Mouse (Mus musculus) midbrain, embryonic 13.5 days (tissue): ENCODE data around the gene Smad6. TPM values are rescaled to one million over a fixed set of nuclear protein-coding genes. Genes with fewer than 3 reads are reported as not detected.

Experiments
- ATAC-seq: fragments of 200-750 bp; cut with Nextera tagmentation; 2 replicates; pipeline ENCODE4 v1.8.0; 2017; ENCODE audit warnings: mild to moderate bottlenecking, moderate TSS enrichment, moderate library complexity
- H3K27ac ChIP-seq: fragments of 300-500 bp; sonication (generic); 2 replicates; pipeline ENCODE4 v1.5.1; 2015; ENCODE audit warnings: inconsistent platforms, mild to moderate bottlenecking, moderate library complexity
- H3K27me3 ChIP-seq: fragments of 300-500 bp; sonication (generic); 2 replicates; pipeline ENCODE4 v1.6.1; 2015; ENCODE audit warnings: mild to moderate bottlenecking, inconsistent platforms
- H3K36me3 ChIP-seq: fragments of 300-500 bp; sonication (generic); 2 replicates; pipeline ENCODE4 v1.6.1; 2015; ENCODE audit warnings: mild to moderate bottlenecking, inconsistent platforms
- H3K4me1 ChIP-seq: fragments of 300-500 bp; sonication (generic); replicated peaks from 2 replicates; pipeline ENCODE4 v1.6.1; 2015; ENCODE audit warnings: inconsistent platforms
- H3K4me2 ChIP-seq: fragments of 300-500 bp; sonication (generic); replicated peaks from 2 replicates; pipeline ENCODE4 v1.6.1; 2015; ENCODE audit warnings: moderate library complexity, mild to moderate bottlenecking, inconsistent platforms
- H3K4me3 ChIP-seq: fragments of 300-500 bp; sonication (generic); replicated peaks from 2 replicates; pipeline ENCODE4 v1.5.1; 2015; ENCODE audit warnings: mild to moderate bottlenecking, inconsistent platforms
- H3K9ac ChIP-seq: fragments of 300-500 bp; sonication (generic); replicated peaks from 2 replicates; pipeline ENCODE4 v1.6.1; 2015; ENCODE audit warnings: mild to moderate bottlenecking, inconsistent platforms
- H3K9me3 ChIP-seq: fragments of 300-500 bp; sonication (generic); 2 replicates; pipeline ENCODE4 v1.6.1; 2016; ENCODE audit warnings: mild to moderate bottlenecking, inconsistent platforms
- WGBS: fragments of 180-500 bp; shearing (Covaris S2); methylation state at CpG from one replicate; pipeline ENCODE4 v1.1.7; 2015; 5-methylcytosine and 5-hydroxymethylcytosine counted together
- polyA plus RNA-seq: library from polyadenylated mRNA; unstranded; fragments of >200 nt; fragmentation: Nextera tagmentation; extraction: Ambion mirVana; gene quantifications from 2 replicates; pipeline ENCODE4 v1.2.1, GENCODE M21; 2015

The Smad6 gene
- polyA plus RNA-seq, 1 experiment from 2014 or later: 2.4 TPM

DNA sequence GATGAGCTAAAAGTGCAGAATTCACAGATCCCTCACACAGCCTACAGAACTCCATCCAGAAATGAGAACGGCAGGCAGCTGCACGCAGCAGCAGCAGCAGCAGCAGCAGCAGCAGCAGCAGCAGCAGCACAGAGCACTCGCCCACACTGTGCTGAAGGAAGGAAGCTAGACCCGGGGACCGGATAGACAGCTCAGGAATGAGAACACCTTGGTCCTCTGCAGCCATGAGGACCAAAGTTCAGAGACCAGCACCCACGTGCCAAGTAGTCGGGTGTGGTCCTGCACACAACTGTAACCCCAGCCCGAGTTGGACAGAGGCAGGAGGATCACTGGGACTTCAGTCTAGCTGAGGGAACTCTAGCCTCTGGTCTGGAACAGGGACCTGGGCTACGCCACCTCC is 22.7 kb downstream of the Smad6 start:
- Histone ChIP-seq H3K4me3 (no peak overlapping the region), H3K9ac (no peak overlapping the region), H3K4me1 (peaks cover 26% of the 10 kb centered on the region), H3K27me3 (no peaks in the 10 kb centered on the region), H3K27ac (no peak overlapping the region), H3K36me3 (no peaks in the 10 kb centered on the region), H3K9me3 (no peaks in the 10 kb centered on the region), H3K4me2 (no peak overlapping the region)
- 84% methylated on average over 9 of the region's 9 CpGs for WGBS
- no peak for ATAC-seq

DNA sequence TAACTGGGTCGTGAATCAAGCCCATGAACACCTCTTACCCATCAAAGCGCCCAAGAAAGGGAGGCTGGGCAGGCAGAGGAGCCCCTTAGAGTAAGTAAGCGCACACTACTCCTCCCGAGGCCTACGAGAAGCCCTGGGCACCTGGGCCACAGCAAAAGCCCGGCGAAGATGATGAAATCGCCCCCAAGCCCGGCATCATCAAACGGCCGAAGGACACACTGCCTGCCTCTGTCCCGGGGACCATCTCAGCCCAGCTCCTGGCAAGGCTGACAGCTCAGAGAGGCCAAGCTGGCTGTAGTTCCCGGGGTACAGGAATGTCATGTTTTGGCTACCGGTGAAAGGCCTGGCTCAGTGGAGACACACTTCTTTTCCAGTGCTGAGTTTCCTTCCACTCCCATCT is 23.8 kb downstream of the Smad6 start:
- Histone ChIP-seq H3K4me3 (no peak overlapping the region), H3K4me1 (peaks cover 22% of the 10 kb centered on the region), H3K27me3 (no peaks in the 10 kb centered on the region), H3K4me2 (no peak overlapping the region), H3K9ac (no peak overlapping the region), H3K36me3 (no peaks in the 10 kb centered on the region), H3K27ac (0 out of 2 replicates have a peak overlapping the region, but pooled peaks have one; percentile 26), H3K9me3 (no peaks in the 10 kb centered on the region)
- no peak for ATAC-seq
- WGBS: 76% methylated on average over 14 of the region's 14 CpGs

DNA sequence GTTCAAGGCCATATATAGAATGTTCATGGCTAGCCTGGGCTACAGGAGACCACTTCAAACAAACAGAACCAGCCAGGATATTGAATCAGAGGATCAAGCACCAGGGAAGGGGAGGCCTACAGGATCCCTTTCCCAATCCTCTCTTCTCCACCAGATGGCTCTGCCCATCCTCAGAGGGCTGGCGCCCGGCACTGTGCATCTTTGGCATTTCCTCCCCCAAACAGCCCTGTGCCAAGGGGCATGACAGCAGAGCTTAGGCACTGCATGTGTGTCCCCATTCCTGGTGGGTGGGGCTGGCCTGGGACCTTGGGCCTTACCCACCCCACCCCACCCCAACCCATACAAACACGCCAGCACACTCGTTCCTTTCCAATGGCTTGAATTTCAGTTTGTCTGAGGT is 24.4 kb downstream of the Smad6 start:
- 0 out of 2 replicates have a peak overlapping the region, but pooled peaks have one; percentile 26 for H3K27ac ChIP-seq
- no peaks in the 10 kb centered on the region for H3K36me3 ChIP-seq
- 57% methylated on average over 4 of the region's 4 CpGs for WGBS
- H3K9me3 ChIP-seq: no peaks in the 10 kb centered on the region
- H3K9ac ChIP-seq: no peak overlapping the region
- no peak overlapping the region for H3K4me3 ChIP-seq
- ATAC-seq: 0 out of 2 replicates have a peak, but pooled peaks have one; percentile 50
- peaks cover 20% of the 10 kb centered on the region for H3K4me1 ChIP-seq
- H3K27me3 ChIP-seq: no peaks in the 10 kb centered on the region
- no peak overlapping the region for H3K4me2 ChIP-seq

DNA sequence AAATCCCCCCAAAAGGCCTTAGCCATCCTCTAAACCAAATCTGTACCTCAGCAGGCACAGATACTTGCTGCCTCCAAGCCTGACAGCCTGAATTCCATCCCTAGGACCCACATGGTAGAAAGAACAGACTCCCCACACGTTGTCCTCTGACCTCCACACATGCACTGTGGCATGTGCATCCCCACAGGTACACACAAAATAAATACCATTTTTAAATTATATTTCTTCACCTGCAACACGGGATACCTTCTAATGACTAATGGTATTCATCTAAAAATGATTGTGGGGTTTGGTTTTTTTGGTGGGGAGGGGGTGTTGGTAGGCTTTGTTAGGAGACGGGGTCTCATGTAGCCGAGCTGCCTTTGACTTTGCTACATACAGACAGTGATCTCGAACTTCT is 28.6 kb downstream of the Smad6 start:
- Histone ChIP-seq H3K4me2 (no peak overlapping the region), H3K9me3 (no peaks in the 10 kb centered on the region), H3K36me3 (no peaks in the 10 kb centered on the region), H3K4me1 (peaks cover 7% of the 10 kb centered on the region), H3K4me3 (no peak overlapping the region), H3K27ac (no peak overlapping the region), H3K9ac (no peak overlapping the region), H3K27me3 (no peaks in the 10 kb centered on the region)
- 89% methylated on average over 5 of the region's 5 CpGs for WGBS
- no peak for ATAC-seq

DNA sequence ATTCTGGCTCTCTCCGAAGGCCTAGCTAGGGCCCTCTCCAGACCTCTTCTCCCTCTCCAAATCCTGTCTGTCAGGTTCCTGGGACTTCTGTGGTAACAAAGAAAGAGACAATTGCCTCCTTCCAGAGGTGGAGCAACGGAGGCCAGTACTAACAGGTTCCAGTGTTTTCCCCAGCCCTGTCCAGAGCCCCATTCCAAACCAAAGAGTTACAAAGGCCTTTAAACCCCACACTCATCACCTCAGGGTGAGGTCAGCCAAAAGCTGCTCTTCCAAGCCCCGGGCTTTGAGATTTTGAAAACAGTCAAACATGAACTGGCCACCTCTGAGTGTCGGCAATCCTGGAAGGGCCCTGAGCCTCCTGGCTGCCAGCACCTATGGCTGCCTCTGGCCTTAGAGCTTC is 29.1 kb downstream of the Smad6 start:
- no peaks in the 10 kb centered on the region for H3K9me3 ChIP-seq
- H3K27me3 ChIP-seq: no peaks in the 10 kb centered on the region
- H3K36me3 ChIP-seq: no peaks in the 10 kb centered on the region
- H3K27ac ChIP-seq: no peak overlapping the region
- no peak overlapping the region for H3K4me2 ChIP-seq
- no peak for ATAC-seq
- 65% methylated on average over 4 of the region's 4 CpGs for WGBS
- no peak overlapping the region for H3K4me3 ChIP-seq
- H3K9ac ChIP-seq: no peak overlapping the region
- H3K4me1 ChIP-seq: peaks cover 3% of the 10 kb centered on the region

DNA sequence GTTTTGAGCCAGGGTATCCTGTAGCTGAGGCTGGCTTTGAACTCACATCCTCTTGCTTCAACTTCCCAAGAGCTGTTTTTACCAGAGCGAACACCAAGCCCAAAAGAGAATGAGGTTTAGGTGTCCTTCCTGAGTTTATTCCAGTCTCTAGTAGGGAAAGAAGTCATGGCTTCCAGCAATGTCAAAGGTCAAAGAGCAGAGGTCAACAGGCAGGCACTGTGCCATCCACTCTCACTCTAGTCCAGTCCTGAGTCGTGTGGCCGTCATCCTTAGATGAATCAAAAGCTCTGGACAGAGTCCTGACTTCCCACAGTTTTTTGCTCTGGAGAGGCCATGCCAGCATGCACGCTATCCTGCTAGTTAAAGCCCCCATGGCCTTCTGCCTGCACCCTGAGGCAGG is 30.7 kb downstream of the Smad6 start:
- H3K4me1 ChIP-seq: no peaks in the 10 kb centered on the region
- no peaks in the 10 kb centered on the region for H3K27me3 ChIP-seq
- H3K36me3 ChIP-seq: no peaks in the 10 kb centered on the region
- H3K4me2 ChIP-seq: no peak overlapping the region
- no peak overlapping the region for H3K27ac ChIP-seq
- 80% methylated on average over 4 of the region's 4 CpGs for WGBS
- H3K9ac ChIP-seq: no peak overlapping the region
- H3K9me3 ChIP-seq: no peaks in the 10 kb centered on the region
- ATAC-seq: no peak
- H3K4me3 ChIP-seq: no peak overlapping the region

DNA sequence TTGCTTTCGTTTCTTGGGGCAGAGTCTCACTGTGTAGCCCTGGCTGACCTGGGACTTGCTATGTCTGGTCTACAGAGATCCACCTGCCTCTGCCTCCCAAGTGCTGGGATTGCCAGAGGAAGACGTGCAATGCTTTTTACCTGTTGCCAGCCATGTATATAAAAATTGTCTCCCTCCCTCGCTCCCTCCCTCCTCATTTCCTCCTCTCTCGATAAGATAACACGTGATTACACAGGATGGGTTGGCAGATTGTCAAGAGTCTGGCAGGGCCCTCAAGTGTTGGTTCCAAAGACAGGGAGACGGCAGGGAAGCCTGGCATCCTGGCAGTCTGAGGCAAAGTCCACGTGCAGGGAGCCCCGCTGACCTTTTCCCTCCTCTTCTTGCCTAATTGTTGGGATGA is 32.2 kb downstream of the Smad6 start:
- no peaks in the 10 kb centered on the region for H3K27me3 ChIP-seq
- no peak overlapping the region for H3K4me3 ChIP-seq
- no peak for ATAC-seq
- H3K9ac ChIP-seq: no peak overlapping the region
- H3K27ac ChIP-seq: no peak overlapping the region
- no peaks in the 10 kb centered on the region for H3K36me3 ChIP-seq
- WGBS: 85% methylated on average over 8 of the region's 8 CpGs
- H3K4me2 ChIP-seq: no peak overlapping the region
- no peaks in the 10 kb centered on the region for H3K9me3 ChIP-seq
- no peaks in the 10 kb centered on the region for H3K4me1 ChIP-seq

DNA sequence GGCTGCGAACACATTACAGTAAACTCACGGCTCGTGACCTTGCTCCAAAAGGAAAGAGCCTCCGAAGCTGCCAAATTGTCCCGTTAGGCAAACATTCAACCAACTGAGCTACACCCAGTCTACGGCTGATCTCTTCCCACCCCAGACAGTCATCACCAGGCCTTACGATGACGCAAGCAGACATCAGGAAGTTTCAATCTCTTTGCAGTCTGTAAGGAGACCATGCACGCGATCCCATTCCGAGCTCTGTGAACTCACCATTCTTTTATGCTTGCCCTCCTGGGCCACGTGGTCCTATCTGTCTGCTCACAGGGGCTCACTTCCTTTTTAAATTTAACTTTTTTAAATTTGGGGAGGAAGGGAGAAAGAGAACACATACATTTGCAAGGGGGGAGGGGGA is 32.6 kb downstream of the Smad6 start:
- H3K27me3 ChIP-seq: no peaks in the 10 kb centered on the region
- no peak overlapping the region for H3K27ac ChIP-seq
- H3K9ac ChIP-seq: no peak overlapping the region
- no peaks in the 10 kb centered on the region for H3K9me3 ChIP-seq
- no peak for ATAC-seq
- H3K4me3 ChIP-seq: no peak overlapping the region
- H3K4me2 ChIP-seq: no peak overlapping the region
- H3K4me1 ChIP-seq: 0 out of 2 replicates have a peak, but pooled peaks cover under 1% of the 10 kb centered on the region
- WGBS: 89% methylated on average over 12 of the region's 12 CpGs
- H3K36me3 ChIP-seq: no peaks in the 10 kb centered on the region

DNA sequence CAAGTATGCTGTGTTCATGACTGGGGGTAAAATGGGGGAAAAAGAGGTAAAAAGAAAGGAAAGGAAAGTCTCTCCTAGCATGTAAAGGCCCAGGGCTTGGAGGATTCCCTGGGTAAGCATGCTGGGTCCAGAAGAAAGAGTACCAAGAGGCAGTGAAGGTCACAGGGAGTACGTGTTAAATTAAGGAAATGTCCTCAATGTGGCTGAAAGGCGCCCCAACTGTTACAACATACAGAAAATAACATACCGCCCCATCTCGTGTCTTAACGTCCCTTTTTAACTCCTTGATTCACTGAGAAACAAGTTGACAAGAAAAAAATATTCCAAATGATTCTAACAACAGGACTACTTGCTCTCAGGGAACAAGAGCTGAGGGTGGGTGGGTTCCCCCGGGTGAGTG is 36.7 kb downstream of the Smad6 start:
- H3K9me3 ChIP-seq: no peaks in the 10 kb centered on the region
- no peak overlapping the region for H3K4me3 ChIP-seq
- 86% methylated on average over 6 of the region's 6 CpGs for WGBS
- no peak for ATAC-seq
- H3K27me3 ChIP-seq: no peaks in the 10 kb centered on the region
- no peak overlapping the region for H3K27ac ChIP-seq
- H3K4me1 ChIP-seq: peaks cover 21% of the 10 kb centered on the region
- no peaks in the 10 kb centered on the region; the same call in 1 of the 2 replicates for H3K36me3 ChIP-seq
- no peak overlapping the region for H3K4me2 ChIP-seq
- H3K9ac ChIP-seq: no peak overlapping the region

DNA sequence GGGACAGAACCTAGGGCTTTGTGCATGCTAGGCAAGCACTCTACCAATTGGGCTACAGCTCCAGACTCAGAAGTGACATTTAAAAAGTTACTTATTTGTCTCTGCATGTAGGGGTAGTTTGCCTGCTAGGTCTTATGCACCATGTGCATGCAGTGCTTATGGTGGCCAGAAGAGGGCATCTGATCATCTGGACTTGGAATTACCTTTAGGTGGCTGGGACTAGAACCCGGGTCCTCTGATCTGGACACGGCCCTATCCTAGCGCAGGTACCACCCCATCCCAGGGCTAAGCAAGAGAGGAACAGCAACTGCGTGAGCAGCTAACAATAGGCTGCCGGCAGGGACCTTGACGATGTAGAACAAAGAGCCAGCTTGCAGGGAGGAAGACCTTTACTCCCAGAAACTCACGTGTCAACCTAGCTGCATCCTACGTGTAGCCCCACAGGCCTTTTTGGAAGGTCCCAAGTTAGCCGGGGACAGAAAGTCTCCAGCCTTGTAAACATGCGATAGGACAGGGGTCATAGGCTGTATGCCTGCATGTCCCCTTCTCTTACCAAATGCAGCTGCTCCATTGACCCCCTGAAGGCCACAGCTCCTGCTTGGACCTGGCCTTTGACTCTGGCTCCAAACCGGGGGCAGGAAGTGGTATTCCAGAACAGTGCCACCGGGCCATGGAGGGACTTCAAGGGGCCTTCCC is 38.8 kb downstream of the Smad6 start:
- H3K4me1 ChIP-seq: peaks cover 28% of the 10 kb centered on the region
- 84% methylated on average over 12 of the region's 12 CpGs for WGBS
- H3K27ac ChIP-seq: no peak overlapping the region
- no peak overlapping the region for H3K9ac ChIP-seq
- no peak overlapping the region for H3K4me2 ChIP-seq
- no peak for ATAC-seq
- H3K9me3 ChIP-seq: no peaks in the 10 kb centered on the region
- no peaks in the 10 kb centered on the region for H3K27me3 ChIP-seq
- H3K4me3 ChIP-seq: no peak overlapping the region
- no peaks in the 10 kb centered on the region; the same call in 1 of the 2 replicates for H3K36me3 ChIP-seq

DNA sequence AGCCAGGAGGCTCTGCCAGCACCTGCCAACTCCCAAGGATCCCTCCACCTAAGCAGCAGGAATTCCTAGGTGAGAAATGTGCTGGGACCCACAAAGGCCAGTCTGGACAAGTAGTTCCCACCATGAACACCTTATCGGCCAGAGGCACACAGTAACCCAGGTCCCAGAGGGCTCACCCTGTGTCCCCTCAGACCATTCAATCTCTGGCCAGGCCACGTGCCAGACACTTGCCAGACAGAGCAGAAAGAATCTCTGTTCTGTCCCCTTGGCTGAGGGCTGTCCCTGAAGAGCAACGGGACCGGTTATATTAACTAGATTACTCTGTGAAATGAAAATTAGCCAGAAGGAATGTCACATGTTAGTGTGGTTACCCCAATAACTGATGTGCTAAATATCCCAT is 39.9 kb downstream of the Smad6 start:
- no peaks in the 10 kb centered on the region for H3K9me3 ChIP-seq
- H3K27me3 ChIP-seq: no peaks in the 10 kb centered on the region
- no peak overlapping the region for H3K4me3 ChIP-seq
- H3K27ac ChIP-seq: no peak overlapping the region
- 91% methylated on average over 4 of the region's 4 CpGs for WGBS
- no peak overlapping the region for H3K4me2 ChIP-seq
- no peak for ATAC-seq
- peaks cover 28% of the 10 kb centered on the region for H3K4me1 ChIP-seq
- no peaks in the 10 kb centered on the region; the same call in 1 of the 2 replicates for H3K36me3 ChIP-seq
- no peak overlapping the region for H3K9ac ChIP-seq

DNA sequence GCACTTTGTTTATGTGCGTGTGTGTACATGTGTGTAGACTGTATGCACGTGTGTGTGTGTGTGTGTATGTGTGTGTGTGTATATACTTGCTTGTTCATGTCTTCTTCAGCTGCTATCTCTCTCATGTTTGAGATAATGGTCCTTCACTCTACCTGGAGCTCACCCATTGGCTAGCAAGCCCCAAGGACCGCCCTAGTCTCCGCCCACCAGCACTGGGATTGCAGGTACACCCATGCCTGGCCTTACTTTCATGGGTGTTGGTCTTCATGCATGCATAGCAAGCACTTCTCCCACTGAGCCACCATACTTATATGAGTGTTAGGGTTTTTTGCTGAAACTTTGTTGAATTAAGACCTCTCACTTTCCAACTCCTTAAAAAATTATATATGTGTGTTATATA is 40.5 kb downstream of the Smad6 start:
- H3K9me3 ChIP-seq: no peaks in the 10 kb centered on the region
- no peak overlapping the region for H3K4me2 ChIP-seq
- 89% methylated on average over 4 of the region's 4 CpGs for WGBS
- no peaks in the 10 kb centered on the region for H3K27me3 ChIP-seq
- peaks cover 30% of the 10 kb centered on the region for H3K4me1 ChIP-seq
- H3K9ac ChIP-seq: no peak overlapping the region
- no peak overlapping the region for H3K27ac ChIP-seq
- no peak overlapping the region for H3K4me3 ChIP-seq
- ATAC-seq: no peak
- no peaks in the 10 kb centered on the region; the same call in 1 of the 2 replicates for H3K36me3 ChIP-seq
